Mouse (Mus musculus): Measurements from ENCODE around the gene Grrp1. TPM values are rescaled to one million over a fixed set of nuclear protein-coding genes. Genes with fewer than 3 reads are reported as not detected.
A peak's percentile ranks its signal among the peaks of the same experiment; 100 is the strongest.

Grrp1 gene
- polyA plus RNA-seq, 2 experiments, result 5.2 to 9.7 TPM

- H3K27ac ChIP-seq (replicated peaks; ENCODE audit: low read depth, low read length), result no peak overlapping the region
- WGBS, result under 1% methylated on average over 89 of the region's 91 CpGs
- 0 out of 2 replicates have a peak, but pooled peaks have one; percentile 4 for ATAC-seq (ENCODE audit: low FRiP score, low read depth)
These were observed 2.4 kb downstream of the Grrp1 start for GRCm38 (mm10) chr4:134251241-134252130.

GRCm38 (mm10) chr4:134250930-134251240 lies 3.0 kb downstream of the Grrp1 start:
- H3K4me2 ChIP-seq (replicated peaks; ENCODE audit: low read depth, low read length, severe bottlenecking), result peak overlapping the region; percentile 99
- H3K27me3 ChIP-seq (ENCODE audit: control insufficient read depth, insufficient read depth, low read length), result peaks cover 58% of the 10 kb centered on the region
- H3K36me3 ChIP-seq (ENCODE audit: control insufficient read depth, insufficient read depth, low read length), result no peaks in the 10 kb centered on the region
- H3K4me1 ChIP-seq (ENCODE audit: control insufficient read depth, insufficient read depth, low read length), result peaks cover 26% of the 10 kb centered on the region
- ATAC-seq (ENCODE audit: low FRiP score, low read depth), result no peak
- TF ChIP-seq POLR2A (IDR thresholded peaks at IDR 0.05; ENCODE audit: borderline replicate concordance, extremely low read depth, insufficient read depth, insufficient read length), result no peak
- H3K9ac ChIP-seq (ENCODE audit: low read depth, low read length, severe bottlenecking), result peak overlapping the region; percentile 57
- 16% methylated on average over 10 of the region's 10 CpGs for WGBS
- no peak overlapping the region for H3K27ac ChIP-seq (replicated peaks; ENCODE audit: low read depth, low read length)
- H3K9me3 ChIP-seq (ENCODE audit: control insufficient read depth, low read length), result no peaks in the 10 kb centered on the region
- DNase-seq (ENCODE audit: low spot score), result no peak
- H3K4me3 ChIP-seq (replicated peaks; ENCODE audit: low read length), result peak overlapping the region; percentile 53

More at GRCm38 (mm10) chr4:134251241-134252130, 2.4 kb downstream of the Grrp1 start:
- no peak for DNase-seq (ENCODE audit: low spot score)
- Histone ChIP-seq H3K36me3 (ENCODE audit: control insufficient read depth, insufficient read depth, low read length) (no peaks in the 10 kb centered on the region), H3K9me3 (ENCODE audit: control insufficient read depth, low read length) (no peaks in the 10 kb centered on the region), H3K4me3 (replicated peaks; ENCODE audit: low read length) (peak overlapping the region; percentile 53), H3K4me2 (replicated peaks; ENCODE audit: low read depth, low read length, severe bottlenecking) (peak overlapping the region; percentile 99), H3K27me3 (ENCODE audit: control insufficient read depth, insufficient read depth, low read length) (peaks cover 58% of the 10 kb centered on the region), H3K9ac (ENCODE audit: low read depth, low read length, severe bottlenecking) (peak overlapping the region; percentile 57), H3K4me1 (ENCODE audit: control insufficient read depth, insufficient read depth, low read length) (peaks cover 32% of the 10 kb centered on the region)
- no peak for TF ChIP-seq POLR2A (IDR thresholded peaks at IDR 0.05; ENCODE audit: borderline replicate concordance, extremely low read depth, insufficient read depth, insufficient read length)

- no peaks in the 10 kb centered on the region for H3K9me3 ChIP-seq (ENCODE audit: control insufficient read depth, low read length)
- H3K27me3 ChIP-seq (ENCODE audit: control insufficient read depth, insufficient read depth, low read length), result peaks cover 58% of the 10 kb centered on the region
- H3K36me3 ChIP-seq (ENCODE audit: control insufficient read depth, insufficient read depth, low read length), result no peaks in the 10 kb centered on the region
- no peak for DNase-seq (ENCODE audit: low spot score)
- H3K4me2 ChIP-seq (replicated peaks; ENCODE audit: low read depth, low read length, severe bottlenecking), result peak overlapping the region; percentile 99
- H3K9ac ChIP-seq (ENCODE audit: low read depth, low read length, severe bottlenecking), result 0 out of 2 replicates have a peak overlapping the region, but pooled peaks have one; percentile 34
- H3K4me1 ChIP-seq (ENCODE audit: control insufficient read depth, insufficient read depth, low read length), result peaks cover 29% of the 10 kb centered on the region
- H3K4me3 ChIP-seq (replicated peaks; ENCODE audit: low read length), result peak overlapping the region; percentile 53
- H3K27ac ChIP-seq (replicated peaks; ENCODE audit: low read depth, low read length), result no peak overlapping the region
- ATAC-seq (ENCODE audit: low FRiP score, low read depth), result no peak
- WGBS, result 12% methylated on average over 27 of the region's 27 CpGs
- no peak for TF ChIP-seq POLR2A (IDR thresholded peaks at IDR 0.05; ENCODE audit: borderline replicate concordance, extremely low read depth, insufficient read depth, insufficient read length)
These were observed 3.6 kb downstream of the Grrp1 start for GRCm38 (mm10) chr4:134250116-134250929.

GRCm38 (mm10) chr4:134249651-134250050 lies 4.3 kb downstream of the Grrp1 start:
- ATAC-seq (ENCODE audit: low FRiP score, low read depth), result peak; percentile 66
- H3K9ac ChIP-seq (ENCODE audit: low read depth, low read length, severe bottlenecking), result peak overlapping the region; percentile 34
- TF ChIP-seq POLR2A (IDR thresholded peaks at IDR 0.05; ENCODE audit: borderline replicate concordance, extremely low read depth, insufficient read depth, insufficient read length), result no peak

GRCm38 (mm10) chr4:134246719-134247258 lies 7.1 kb downstream of the Grrp1 start, which contains the start of gene Gm30191:
Gene Gm30191 (plus strand): TSS chr4:134246935.
- H3K4me1 ChIP-seq (ENCODE audit: control insufficient read depth, insufficient read depth, low read length), result peaks cover 28% of the 10 kb centered on the region
- H3K4me2 ChIP-seq (replicated peaks; ENCODE audit: low read depth, low read length, severe bottlenecking), result peak within 1 kb of the TSS; percentile 94
- peak within 1 kb of the TSS; percentile 78 for H3K9ac ChIP-seq (ENCODE audit: low read depth, low read length, severe bottlenecking)
- no peak within 1 kb of the TSS for H3K27ac ChIP-seq (replicated peaks; ENCODE audit: low read depth, low read length)
- ATAC-seq (ENCODE audit: low FRiP score, low read depth) (no peak), DNase-seq (ENCODE audit: low spot score) (no peak)
- H3K4me3 ChIP-seq (replicated peaks; ENCODE audit: low read length), result peak within 1 kb of the TSS; percentile 76
- peaks cover 32% of the 10 kb centered on the region for H3K27me3 ChIP-seq (ENCODE audit: control insufficient read depth, insufficient read depth, low read length)
- H3K36me3 ChIP-seq (ENCODE audit: control insufficient read depth, insufficient read depth, low read length), result no peaks in the 10 kb centered on the region
- 70% methylated on average over 7 of the region's 7 CpGs for WGBS
- H3K9me3 ChIP-seq (ENCODE audit: control insufficient read depth, low read length), result no peaks in the 10 kb centered on the region
- no peak for TF ChIP-seq POLR2A (IDR thresholded peaks at IDR 0.05; ENCODE audit: borderline replicate concordance, extremely low read depth, insufficient read depth, insufficient read length)

More at GRCm38 (mm10) chr4:134249651-134250050, 4.3 kb downstream of the Grrp1 start:
- H3K36me3 ChIP-seq (ENCODE audit: control insufficient read depth, insufficient read depth, low read length), result no peaks in the 10 kb centered on the region
- DNase-seq (ENCODE audit: low spot score), result peak; percentile 71
- H3K4me3 ChIP-seq (replicated peaks; ENCODE audit: low read length), result peak overlapping the region; percentile 53
- peaks cover 32% of the 10 kb centered on the region for H3K4me1 ChIP-seq (ENCODE audit: control insufficient read depth, insufficient read depth, low read length)
- peaks cover 58% of the 10 kb centered on the region for H3K27me3 ChIP-seq (ENCODE audit: control insufficient read depth, insufficient read depth, low read length)
- H3K27ac ChIP-seq (replicated peaks; ENCODE audit: low read depth, low read length), result no peak overlapping the region
- WGBS, result 1% methylated on average over 30 of the region's 30 CpGs
- H3K4me2 ChIP-seq (replicated peaks; ENCODE audit: low read depth, low read length, severe bottlenecking), result peak overlapping the region; percentile 71
- no peaks in the 10 kb centered on the region for H3K9me3 ChIP-seq (ENCODE audit: control insufficient read depth, low read length)

Measured in limb, embryonic 14.5 days (tissue).